Mouse (Mus musculus) A20 (cell line): Measurements from ENCODE around the gene Mtmr6.
A peak's percentile ranks its signal among the peaks of the same experiment; 100 is the strongest.

Experiments used
- DNase-seq: peaks from one replicate; pipeline ENCODE4 v3.0.0-alpha.2; 2011; ENCODE audit warnings: low read depth, low spot score

The Mtmr6 gene

GRCm38 (mm10) chr14:60264990-60265876, at the start of gene Mtmr6:
TSS of gene Mtmr6 (plus strand) at chr14:60265228.
- peak; percentile 98 for DNase-seq

GRCm38 (mm10) chr14:60216125-60216524, 48.9 kb upstream of the Mtmr6 start:
- no peak for DNase-seq

GRCm38 (mm10) chr14:60217616-60218015, 47.4 kb upstream of the Mtmr6 start:
- no peak for DNase-seq

GRCm38 (mm10) chr14:60219886-60220285, 45.1 kb upstream of the Mtmr6 start:
- no peak for DNase-seq

GRCm38 (mm10) chr14:60238551-60238950, 26.5 kb upstream of the Mtmr6 start:
- no peak for DNase-seq

- DNase-seq = peak; percentile 59
Measured at GRCm38 (mm10) chr14:60250366-60250765, 14.7 kb upstream of the Mtmr6 start.

- no peak for DNase-seq
Measured at GRCm38 (mm10) chr14:60250879-60251278, 14.1 kb upstream of the Mtmr6 start.

- peak; percentile 99 for DNase-seq
Measured at GRCm38 (mm10) chr14:60251281-60252003, 13.6 kb upstream of the Mtmr6 start, which contains the start of the genes Nupl1 and Gm49336. TSS of gene Nupl1 (minus strand) at chr14:60251431. TSS of gene Gm49336 (minus strand) at chr14:60251507.

GRCm38 (mm10) chr14:60252004-60253000, 12.7 kb upstream of the Mtmr6 start:
- peak; percentile 48 for DNase-seq

- no peak for DNase-seq
Measured at GRCm38 (mm10) chr14:60253466-60253865, 11.6 kb upstream of the Mtmr6 start.

- no peak for DNase-seq
Measured at GRCm38 (mm10) chr14:60254774-60255173, 10.3 kb upstream of the Mtmr6 start.

GRCm38 (mm10) chr14:60256356-60256755, 8.7 kb upstream of the Mtmr6 start:
- no peak for DNase-seq

- no peak for DNase-seq
Measured at GRCm38 (mm10) chr14:60257101-60257500, 7.9 kb upstream of the Mtmr6 start.

GRCm38 (mm10) chr14:60257851-60258250, 7.2 kb upstream of the Mtmr6 start:
- DNase-seq = no peak

GRCm38 (mm10) chr14:60262316-60262715, 2.7 kb upstream of the Mtmr6 start:
- DNase-seq = no peak

GRCm38 (mm10) chr14:60269333-60269732, 4.3 kb downstream of the Mtmr6 start:
- DNase-seq = no peak

- no peak for DNase-seq
Measured at GRCm38 (mm10) chr14:60273346-60273745, 8.3 kb downstream of the Mtmr6 start.

GRCm38 (mm10) chr14:60275301-60276276, 10.6 kb downstream of the Mtmr6 start:
- DNase-seq = no peak

GRCm38 (mm10) chr14:60286194-60286863, 21.3 kb downstream of the Mtmr6 start:
- no peak for DNase-seq

GRCm38 (mm10) chr14:60290363-60290762, 25.3 kb downstream of the Mtmr6 start:
- DNase-seq = peak; percentile 49
